Mouse (Mus musculus): ENCODE results near the gene Lsm11. TPM values are rescaled to one million over a fixed set of nuclear protein-coding genes. Genes with fewer than 3 reads are reported as not detected.

Lsm11 gene
- polyA plus RNA-seq, 1 experiment = 8.5 TPM

GRCm38 (mm10) chr11:45942281-45942680 lies 2.5 kb downstream of the Lsm11 start:
- H3K4me3 ChIP-seq (ENCODE audit: low read depth, low read length) = no peak overlapping the region
- no peak overlapping the region for H3K27ac ChIP-seq (ENCODE audit: insufficient read depth, low read length)
- H3K27me3 ChIP-seq (ENCODE audit: control insufficient read depth, insufficient read depth, low read length, poor library complexity, severe bottlenecking) = no peaks in the 10 kb centered on the region
- H3K4me1 ChIP-seq (ENCODE audit: control insufficient read depth, insufficient read depth, low read length) = no peaks in the 10 kb centered on the region
- no peaks in the 10 kb centered on the region for H3K36me3 ChIP-seq (ENCODE audit: control insufficient read depth, insufficient read depth, low read length, poor library complexity, severe bottlenecking)
- no peak overlapping the region for H3K9ac ChIP-seq (ENCODE audit: low read depth, poor library complexity, severe bottlenecking)
- H3K9me3 ChIP-seq (replicated peaks; ENCODE audit: control insufficient read depth, insufficient read depth, low read length, poor library complexity, severe bottlenecking) = no peaks in the 10 kb centered on the region
- no peak for TF ChIP-seq CTCF (IDR thresholded peaks at IDR 0.05; ENCODE audit: low read depth, low read length)
- TF ChIP-seq POLR2A (IDR thresholded peaks at IDR 0.05; ENCODE audit: insufficient read depth, low read length) = no peak
- no peak for TF ChIP-seq EP300 (IDR thresholded peaks at IDR 0.05; ENCODE audit: insufficient read depth, low read depth, low read length)

DNA sequence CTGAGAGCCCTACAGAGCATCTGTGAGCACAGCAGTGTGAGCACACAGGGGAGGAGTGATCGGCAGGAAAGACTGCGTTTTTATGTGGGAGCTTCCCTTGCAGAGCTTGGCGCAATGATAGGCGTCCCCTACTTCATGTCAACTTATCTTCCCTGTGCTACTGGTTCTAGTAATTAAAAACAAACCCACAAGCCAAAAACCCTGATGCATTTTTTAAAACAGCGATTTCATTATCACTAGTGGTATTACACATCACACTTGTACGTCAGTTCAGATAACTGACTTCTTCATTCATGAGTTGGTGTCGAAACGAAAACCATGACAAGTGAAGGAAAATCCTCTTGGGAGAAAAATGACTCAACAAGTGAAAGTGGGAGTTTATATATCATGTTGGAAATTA lies 5.8 kb downstream of the Lsm11 start:
- Histone ChIP-seq H3K27ac (ENCODE audit: insufficient read depth, low read length) (no peak overlapping the region), H3K9ac (ENCODE audit: low read depth, poor library complexity, severe bottlenecking) (no peak overlapping the region), H3K4me1 (ENCODE audit: control insufficient read depth, insufficient read depth, low read length) (no peaks in the 10 kb centered on the region), H3K27me3 (ENCODE audit: control insufficient read depth, insufficient read depth, low read length, poor library complexity, severe bottlenecking) (no peaks in the 10 kb centered on the region), H3K9me3 (replicated peaks; ENCODE audit: control insufficient read depth, insufficient read depth, low read length, poor library complexity, severe bottlenecking) (no peaks in the 10 kb centered on the region), H3K4me3 (ENCODE audit: low read depth, low read length) (no peak overlapping the region), H3K36me3 (ENCODE audit: control insufficient read depth, insufficient read depth, low read length, poor library complexity, severe bottlenecking) (peaks cover 3% of the 10 kb centered on the region)
- TF ChIP-seq EP300 (IDR thresholded peaks at IDR 0.05; ENCODE audit: insufficient read depth, low read depth, low read length) (no peak), POLR2A (IDR thresholded peaks at IDR 0.05; ENCODE audit: insufficient read depth, low read length) (no peak), CTCF (IDR thresholded peaks at IDR 0.05; ENCODE audit: low read depth, low read length) (no peak)

- Histone ChIP-seq H3K9me3 (replicated peaks; ENCODE audit: control insufficient read depth, insufficient read depth, low read length, poor library complexity, severe bottlenecking) (no peaks in the 10 kb centered on the region), H3K36me3 (ENCODE audit: control insufficient read depth, insufficient read depth, low read length, poor library complexity, severe bottlenecking) (peaks cover 7% of the 10 kb centered on the region), H3K4me1 (ENCODE audit: control insufficient read depth, insufficient read depth, low read length) (no peaks in the 10 kb centered on the region), H3K27ac (ENCODE audit: insufficient read depth, low read length) (no peak overlapping the region), H3K27me3 (ENCODE audit: control insufficient read depth, insufficient read depth, low read length, poor library complexity, severe bottlenecking) (no peaks in the 10 kb centered on the region), H3K4me3 (ENCODE audit: low read depth, low read length) (no peak overlapping the region), H3K9ac (ENCODE audit: low read depth, poor library complexity, severe bottlenecking) (no peak overlapping the region)
- TF ChIP-seq EP300 (IDR thresholded peaks at IDR 0.05; ENCODE audit: insufficient read depth, low read depth, low read length) = no peak
These were observed 7.3 kb downstream of the Lsm11 start for GRCm38 (mm10) chr11:45937478-45937877.

GRCm38 (mm10) chr11:45932771-45933170 lies 12.0 kb downstream of the Lsm11 start:
- Histone ChIP-seq H3K9ac (ENCODE audit: low read depth, poor library complexity, severe bottlenecking) (no peak overlapping the region), H3K4me3 (ENCODE audit: low read depth, low read length) (no peak overlapping the region), H3K27me3 (ENCODE audit: control insufficient read depth, insufficient read depth, low read length, poor library complexity, severe bottlenecking) (no peaks in the 10 kb centered on the region), H3K9me3 (replicated peaks; ENCODE audit: control insufficient read depth, insufficient read depth, low read length, poor library complexity, severe bottlenecking) (no peaks in the 10 kb centered on the region), H3K27ac (ENCODE audit: insufficient read depth, low read length) (no peak overlapping the region), H3K4me1 (ENCODE audit: control insufficient read depth, insufficient read depth, low read length) (no peaks in the 10 kb centered on the region), H3K36me3 (ENCODE audit: control insufficient read depth, insufficient read depth, low read length, poor library complexity, severe bottlenecking) (peaks cover 7% of the 10 kb centered on the region)
- no peak for TF ChIP-seq CTCF (IDR thresholded peaks at IDR 0.05; ENCODE audit: low read depth, low read length)
- no peak for TF ChIP-seq EP300 (IDR thresholded peaks at IDR 0.05; ENCODE audit: insufficient read depth, low read depth, low read length)
- TF ChIP-seq POLR2A (IDR thresholded peaks at IDR 0.05; ENCODE audit: insufficient read depth, low read length) = no peak

GRCm38 (mm10) chr11:45929541-45929940 lies 15.2 kb downstream of the Lsm11 start:
- Histone ChIP-seq H3K4me1 (ENCODE audit: control insufficient read depth, insufficient read depth, low read length) (no peaks in the 10 kb centered on the region), H3K9ac (ENCODE audit: low read depth, poor library complexity, severe bottlenecking) (no peak overlapping the region), H3K27me3 (ENCODE audit: control insufficient read depth, insufficient read depth, low read length, poor library complexity, severe bottlenecking) (no peaks in the 10 kb centered on the region), H3K36me3 (ENCODE audit: control insufficient read depth, insufficient read depth, low read length, poor library complexity, severe bottlenecking) (peaks cover 5% of the 10 kb centered on the region; the same call in 1 of the 2 replicates), H3K4me3 (ENCODE audit: low read depth, low read length) (no peak overlapping the region), H3K9me3 (replicated peaks; ENCODE audit: control insufficient read depth, insufficient read depth, low read length, poor library complexity, severe bottlenecking) (no peaks in the 10 kb centered on the region), H3K27ac (ENCODE audit: insufficient read depth, low read length) (no peak overlapping the region)
- no peak for TF ChIP-seq CTCF (IDR thresholded peaks at IDR 0.05; ENCODE audit: low read depth, low read length)
- TF ChIP-seq POLR2A (IDR thresholded peaks at IDR 0.05; ENCODE audit: insufficient read depth, low read length) = no peak
- no peak for TF ChIP-seq EP300 (IDR thresholded peaks at IDR 0.05; ENCODE audit: insufficient read depth, low read depth, low read length)

- Histone ChIP-seq H3K9ac (ENCODE audit: low read depth, poor library complexity, severe bottlenecking) (no peak overlapping the region), H3K9me3 (replicated peaks; ENCODE audit: control insufficient read depth, insufficient read depth, low read length, poor library complexity, severe bottlenecking) (no peaks in the 10 kb centered on the region), H3K36me3 (ENCODE audit: control insufficient read depth, insufficient read depth, low read length, poor library complexity, severe bottlenecking) (no peaks in the 10 kb centered on the region), H3K27ac (ENCODE audit: insufficient read depth, low read length) (no peak overlapping the region), H3K4me1 (ENCODE audit: control insufficient read depth, insufficient read depth, low read length) (no peaks in the 10 kb centered on the region), H3K4me3 (ENCODE audit: low read depth, low read length) (no peak overlapping the region), H3K27me3 (ENCODE audit: control insufficient read depth, insufficient read depth, low read length, poor library complexity, severe bottlenecking) (no peaks in the 10 kb centered on the region)
- TF ChIP-seq EP300 (IDR thresholded peaks at IDR 0.05; ENCODE audit: insufficient read depth, low read depth, low read length) (no peak), POLR2A (IDR thresholded peaks at IDR 0.05; ENCODE audit: insufficient read depth, low read length) (no peak), CTCF (IDR thresholded peaks at IDR 0.05; ENCODE audit: low read depth, low read length) (no peak)
These were observed 17.3 kb downstream of the Lsm11 start for GRCm38 (mm10) chr11:45927456-45927855.
